Mouse (Mus musculus) left cerebral cortex, adult 8-10 months (tissue): ENCODE measurements at regions not wholly inside any gene's neighbourhood (a gene's known extent, or its start where the extent isn't known, plus 50 kb on each side); places are given as distances from the start of the nearest gene placed in this dataset.
"Not testable (repeated sequence)": the region's sequence is repeated elsewhere in the genome, so short reads cannot be mapped to it uniquely, and the experiment has no call there.

Experiments
- DNase-seq, 2 experiments: peaks; one replicate each; pipeline ENCODE4 v3.0.0; 2022; ENCODE audit warnings: low spot score in 2 of 2

DNA sequence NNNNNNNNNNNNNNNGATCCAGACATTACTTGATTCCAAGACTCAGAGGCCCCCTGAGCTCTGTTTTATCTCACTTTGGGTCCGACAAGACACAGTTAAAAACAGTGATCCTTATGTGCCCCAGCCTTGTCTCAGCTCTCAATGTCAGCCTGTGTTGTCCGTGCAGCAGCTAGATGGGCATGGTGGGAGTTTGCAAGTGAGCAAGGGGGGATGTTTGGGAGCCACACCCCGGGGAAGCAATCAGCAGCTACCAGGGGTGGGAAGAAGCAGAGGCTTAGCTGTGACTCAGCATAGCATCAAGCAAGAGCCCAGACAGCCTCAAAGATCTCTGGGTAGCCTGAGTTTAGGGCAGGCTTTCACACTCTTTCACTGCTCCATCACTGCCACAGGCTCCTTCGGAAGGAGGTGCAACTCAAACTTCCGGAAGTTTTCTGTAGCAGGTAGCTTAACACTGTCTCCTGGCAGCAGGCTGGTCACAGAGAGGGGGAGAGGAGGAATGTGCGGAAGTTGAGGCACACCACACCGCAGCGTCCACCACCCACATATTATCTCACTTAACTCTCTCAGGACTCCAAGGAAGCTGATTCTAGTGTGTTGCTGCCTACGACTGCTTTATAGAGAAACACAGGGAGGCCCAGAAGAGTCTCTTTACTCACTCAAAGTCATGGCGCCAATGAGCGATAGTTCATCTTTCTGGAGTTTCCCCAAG, 80.2 kb upstream of the Defb33 start:
- DNase-seq: peak; percentile 17 to 36

DNA sequence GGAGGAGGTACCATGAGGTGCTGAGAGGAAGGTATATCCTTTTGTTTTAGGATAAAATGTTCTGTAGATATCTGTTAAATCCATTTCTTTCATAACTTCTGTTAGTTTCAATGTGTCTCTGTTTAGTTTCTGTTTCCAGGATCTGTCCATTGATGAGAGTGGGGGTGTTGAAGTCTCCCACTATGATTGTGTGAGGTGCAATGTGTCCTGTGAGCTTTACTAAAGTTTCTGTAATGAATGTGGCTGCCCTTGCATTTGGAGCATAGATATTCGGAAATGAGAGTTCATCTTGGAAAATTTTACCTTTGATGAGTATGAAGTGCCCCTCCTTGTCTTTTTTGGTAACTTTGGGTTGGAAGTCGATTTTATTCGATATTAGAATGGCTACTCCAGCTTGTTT, 79.0 kb upstream of the Defb33 start:
- peak in 1 of 2 experiments; percentile 8 for DNase-seq

GRCm38 (mm10) chr8:20822434-20822833, 70.0 kb upstream of the Defb33 start:
- DNase-seq: peak; percentile 32 to 48

DNA sequence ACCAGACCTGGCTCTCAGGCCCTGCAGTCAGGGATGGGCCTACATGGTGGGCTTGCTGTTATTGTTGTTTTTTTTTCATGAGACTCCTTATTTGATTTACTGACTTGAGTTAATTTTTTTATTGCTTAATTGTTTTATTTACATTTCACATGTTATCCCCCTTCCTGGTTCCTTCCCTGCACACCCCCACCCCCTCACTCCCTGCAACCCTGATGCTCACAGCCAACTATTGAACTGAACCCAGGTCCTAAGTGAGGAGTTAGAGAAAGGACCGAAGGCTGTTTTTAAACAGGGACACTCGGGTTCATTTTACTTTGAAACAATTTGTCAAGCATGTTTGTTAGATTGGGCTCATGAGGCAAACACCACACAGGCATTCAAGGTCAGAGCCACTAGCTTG, 69.2 kb upstream of the Defb33 start:
- DNase-seq: not testable (repeated sequence)

DNA sequence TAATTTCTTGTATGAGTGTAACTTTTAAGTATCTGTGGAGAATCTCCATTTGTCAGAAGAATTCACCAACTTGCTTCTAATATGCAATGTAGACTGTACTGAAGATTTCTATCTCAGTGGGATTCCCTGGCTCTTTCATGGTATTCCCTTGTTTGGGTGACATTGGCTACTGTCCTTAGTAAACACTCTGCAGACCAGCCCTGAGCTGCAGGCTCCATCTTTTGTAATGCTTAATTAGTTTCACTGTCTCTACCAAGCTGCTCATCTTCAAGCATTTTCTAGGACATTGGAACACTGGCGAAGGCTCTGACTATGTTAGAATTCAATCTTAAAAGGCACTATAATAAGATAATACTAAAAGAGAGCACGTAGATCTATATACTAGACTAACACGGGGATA, 53.0 kb upstream of the Defb33 start:
- DNase-seq: not testable (repeated sequence)
